Mouse (Mus musculus): ENCODE results near the gene Rgs19. TPM values are rescaled to one million over a fixed set of nuclear protein-coding genes. Genes with fewer than 3 reads are reported as not detected.

Gene Rgs19
- polyA plus RNA-seq, 1 experiment from 2014 or later = 51.8 TPM

Other genes starting within 250 kb of the Rgs19 start
- gene Zbtb46, start 234.6 kb downstream of the Rgs19 start, polyA plus RNA-seq (2014; fragmentation: Nextera tagmentation; extraction: Ambion mirVana) = 25.2 and 26.9 TPM in 2 replicates
- 0.13 TPM in 1 of 2 replicates, not detected in the other for gene Abhd16b, start 200.8 kb downstream of the Rgs19 start, polyA plus RNA-seq (2014; fragmentation: Nextera tagmentation; extraction: Ambion mirVana)
- 149 and 156 TPM in 2 replicates for gene Tpd52l2, start 196.8 kb downstream of the Rgs19 start, polyA plus RNA-seq (2014; fragmentation: Nextera tagmentation; extraction: Ambion mirVana)
- 61.1 and 65.6 TPM in 2 replicates for gene Dnajc5, start 173.5 kb downstream of the Rgs19 start, polyA plus RNA-seq (2014; fragmentation: Nextera tagmentation; extraction: Ambion mirVana)
- gene Uckl1, start 109.1 kb downstream of the Rgs19 start, polyA plus RNA-seq (2014; fragmentation: Nextera tagmentation; extraction: Ambion mirVana) = 44.5 and 51.2 TPM in 2 replicates
- gene Prpf6, start 102.1 kb downstream of the Rgs19 start, polyA plus RNA-seq (2014; fragmentation: Nextera tagmentation; extraction: Ambion mirVana) = 63.0 and 68.5 TPM in 2 replicates
- 31.2 and 33.9 TPM in 2 replicates for gene Zfp512b, start 101.2 kb downstream of the Rgs19 start, polyA plus RNA-seq (2014; fragmentation: Nextera tagmentation; extraction: Ambion mirVana)
- gene Samd10, start 94.8 kb downstream of the Rgs19 start, polyA plus RNA-seq (2014; fragmentation: Nextera tagmentation; extraction: Ambion mirVana) = 6.2 and 6.8 TPM in 2 replicates
- not detected in 2 replicates for gene Gm29797, start 36.9 kb downstream of the Rgs19 start, polyA plus RNA-seq (2014; fragmentation: Nextera tagmentation; extraction: Ambion mirVana)
- 16.1 and 19.4 TPM in 2 replicates for gene Sox18, start 22.3 kb downstream of the Rgs19 start, polyA plus RNA-seq (2014; fragmentation: Nextera tagmentation; extraction: Ambion mirVana)
- gene Tcea2, start 13.7 kb downstream of the Rgs19 start, polyA plus RNA-seq (2014; fragmentation: Nextera tagmentation; extraction: Ambion mirVana) = 8.1 and 12.1 TPM in 2 replicates
- gene Lkaaear1, start 4.5 kb upstream of the Rgs19 start, polyA plus RNA-seq (2014; fragmentation: Nextera tagmentation; extraction: Ambion mirVana) = not detected in 2 replicates
- gene Oprl1, start 21.0 kb upstream of the Rgs19 start, polyA plus RNA-seq (2014; fragmentation: Nextera tagmentation; extraction: Ambion mirVana) = 2.0 and 3.2 TPM in 2 replicates
- 0.03 and 0.06 TPM in 2 replicates for gene Myt1, start 69.4 kb upstream of the Rgs19 start, polyA plus RNA-seq (2014; fragmentation: Nextera tagmentation; extraction: Ambion mirVana)
- gene Pcmtd2, start 143.9 kb upstream of the Rgs19 start, polyA plus RNA-seq (2014; fragmentation: Nextera tagmentation; extraction: Ambion mirVana) = 21.6 and 25.3 TPM in 2 replicates
- gene Polr3k, start 170.4 kb upstream of the Rgs19 start, polyA plus RNA-seq (2014; fragmentation: Nextera tagmentation; extraction: Ambion mirVana) = 64.7 and 73.6 TPM in 2 replicates

All from liver, embryonic 11.5 days (tissue).